Mouse (Mus musculus): ENCODE measurements around the gene Ppp1r8.

DNA sequence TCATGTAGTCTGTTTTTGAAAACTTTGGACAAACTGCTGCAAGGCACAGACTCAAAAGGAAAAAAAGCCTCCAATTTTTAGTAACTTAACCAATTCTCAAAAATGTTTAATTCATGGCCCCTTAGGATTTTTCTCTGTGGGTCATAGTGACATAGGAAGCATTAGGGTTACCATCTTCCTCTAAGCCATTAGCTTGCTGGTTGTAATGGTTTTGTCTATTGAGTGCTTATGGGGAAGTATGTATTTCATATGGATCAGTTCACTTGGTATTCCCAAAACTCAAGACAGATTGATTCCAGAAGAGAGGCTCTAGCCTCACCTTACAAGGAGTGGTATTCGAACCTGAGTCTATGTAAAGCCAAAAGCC lies 719 bp upstream of the Ppp1r8 start:
- TF ChIP-seq POLR2A (IDR thresholded peaks at IDR 0.05; ENCODE audit: extremely low read depth, insufficient read depth, low read length) (no peak), CTCF (IDR thresholded peaks at IDR 0.05; ENCODE audit: low read depth, low read length) (no peak)
